Mouse (Mus musculus): Measurements from ENCODE around the gene Aasdh. TPM values are rescaled to one million over a fixed set of nuclear protein-coding genes. Genes with fewer than 3 reads are reported as not detected.

The Aasdh gene
- 10 to 100 TPM; 21.7 to 24.5 TPM for total RNA-seq (2021)
- long read RNA-seq, partial matches to known transcripts = 0 of 2 reads
- long read RNA-seq, other reads (novel, unspliced or antisense) = 1 of 2 reads

GRCm38 (mm10) chr5:76905405-76906154, at the start of gene Aasdh:
Gene Aasdh (minus strand): TSS chr5:76905514.
- DNase-seq (ENCODE audit: low spot score in 2 of 2) = peak; percentile 97 to 99

- DNase-seq (ENCODE audit: low spot score in 2 of 2) = no peak
Observed at GRCm38 (mm10) chr5:76954271-76954900, 49.1 kb upstream of the Aasdh start.

- no peak for DNase-seq (ENCODE audit: low spot score in 2 of 2)
Observed at GRCm38 (mm10) chr5:76953794-76954193, 48.5 kb upstream of the Aasdh start.

GRCm38 (mm10) chr5:76952112-76953040, 47.1 kb upstream of the Aasdh start:
- no peak for DNase-seq (ENCODE audit: low spot score in 2 of 2)

- peak; percentile 96 to 97 for DNase-seq (ENCODE audit: low spot score in 2 of 2)
Observed at GRCm38 (mm10) chr5:76951106-76952027, 46.1 kb upstream of the Aasdh start, which contains the start of the genes Paics and Ppat. Gene Paics (plus strand): TSS chr5:76951307. Gene Ppat (minus strand): TSS chr5:76951578.

- peak in 1 of 2 experiments; percentile 16 for DNase-seq (ENCODE audit: low spot score in 2 of 2)
Observed at GRCm38 (mm10) chr5:76950343-76951105, 45.2 kb upstream of the Aasdh start.

- DNase-seq (ENCODE audit: low spot score in 2 of 2) = no peak
Observed at GRCm38 (mm10) chr5:76947758-76948157, 42.4 kb upstream of the Aasdh start.

GRCm38 (mm10) chr5:76947142-76947541, 41.8 kb upstream of the Aasdh start:
- no peak for DNase-seq (ENCODE audit: low spot score in 2 of 2)

- DNase-seq (ENCODE audit: low spot score in 2 of 2) = no peak
Observed at GRCm38 (mm10) chr5:76945678-76946033, 40.3 kb upstream of the Aasdh start.

GRCm38 (mm10) chr5:76944965-76945677, 39.8 kb upstream of the Aasdh start:
- DNase-seq (ENCODE audit: low spot score in 2 of 2) = no peak

- no peak for DNase-seq (ENCODE audit: low spot score in 2 of 2)
Observed at GRCm38 (mm10) chr5:76942505-76942904, 37.2 kb upstream of the Aasdh start.

- DNase-seq (ENCODE audit: low spot score in 2 of 2) = no peak
Observed at GRCm38 (mm10) chr5:76941975-76942374, 36.7 kb upstream of the Aasdh start.

- no peak for DNase-seq (ENCODE audit: low spot score in 2 of 2)
Observed at GRCm38 (mm10) chr5:76939717-76940116, 34.4 kb upstream of the Aasdh start.

GRCm38 (mm10) chr5:76929180-76929877, 24.0 kb upstream of the Aasdh start:
- no peak for DNase-seq (ENCODE audit: low spot score in 2 of 2)

- DNase-seq (ENCODE audit: low spot score in 2 of 2) = peak; percentile 16 to 27
Observed at GRCm38 (mm10) chr5:76928124-76928832, 23.0 kb upstream of the Aasdh start.

- no peak for DNase-seq (ENCODE audit: low spot score in 2 of 2)
Observed at GRCm38 (mm10) chr5:76924296-76924695, 19.0 kb upstream of the Aasdh start.

GRCm38 (mm10) chr5:76923428-76923827, 18.1 kb upstream of the Aasdh start:
- peak; percentile 62 to 71 for DNase-seq (ENCODE audit: low spot score in 2 of 2)

GRCm38 (mm10) chr5:76922833-76923232, 17.5 kb upstream of the Aasdh start:
- DNase-seq (ENCODE audit: low spot score in 2 of 2) = no peak
